Mouse (Mus musculus): ENCODE measurements around the gene Sec14l4.
A peak's percentile ranks its signal among the peaks of the same experiment; 100 is the strongest.

The Sec14l4 gene

GRCm38 (mm10) chr11:4078267-4078933, 47.1 kb downstream of the Sec14l4 start:
- DNase-seq (ENCODE audit: extremely low spot score, low spot score) = no peak

GRCm38 (mm10) chr11:4080219-4080618, 49.0 kb downstream of the Sec14l4 start:
- peak; percentile 68 for DNase-seq (ENCODE audit: extremely low spot score, low spot score)

GRCm38 (mm10) chr11:4083316-4084078, 52.2 kb downstream of the Sec14l4 start:
- DNase-seq (ENCODE audit: extremely low spot score, low spot score) = peak; percentile 53

GRCm38 (mm10) chr11:4086246-4086645, 55.0 kb downstream of the Sec14l4 start:
- no peak for DNase-seq (ENCODE audit: extremely low spot score, low spot score)

GRCm38 (mm10) chr11:4087267-4087666, 56.0 kb downstream of the Sec14l4 start:
- no peak for DNase-seq (ENCODE audit: extremely low spot score, low spot score)

GRCm38 (mm10) chr11:4093459-4094377, 62.5 kb downstream of the Sec14l4 start:
- DNase-seq (ENCODE audit: extremely low spot score, low spot score) = no peak

- peak; percentile 70 for DNase-seq (ENCODE audit: extremely low spot score, low spot score)
Measured at GRCm38 (mm10) chr11:4094378-4095170, 63.3 kb downstream of the Sec14l4 start.

- DNase-seq (ENCODE audit: extremely low spot score, low spot score) = peak; percentile 68
Measured at GRCm38 (mm10) chr11:4095171-4096053, 64.2 kb downstream of the Sec14l4 start, which contains the start of gene Mtfp1. Mtfp1 (minus strand) TSS chr11:4095445.

- DNase-seq (ENCODE audit: extremely low spot score, low spot score) = peak; percentile 94
Measured at GRCm38 (mm10) chr11:4096054-4096984, 65.1 kb downstream of the Sec14l4 start.

GRCm38 (mm10) chr11:4097091-4097621, 65.9 kb downstream of the Sec14l4 start:
- DNase-seq (ENCODE audit: extremely low spot score, low spot score) = no peak
